Mouse (Mus musculus) ES-E14 (cell line): ENCODE measurements around the gene G430095P16Rik. TPM values are rescaled to one million over a fixed set of nuclear protein-coding genes. Genes with fewer than 3 reads are reported as not detected.

Experiments used
- DNase-seq: peaks from one replicate; pipeline ENCODE4 v3.0.0-alpha.2; 2013; ENCODE audit warnings: low read depth, low spot score
- H3K27ac ChIP-seq: 2 replicates; pipeline ENCODE4 v1.5.1; 2012; ENCODE audit warnings: low read depth, mild to moderate bottlenecking, low read length, moderate library complexity, mixed read lengths; ENCODE audit not compliant: poor library complexity, insufficient read depth, severe bottlenecking
- H3K36me3 ChIP-seq: 2 replicates; pipeline ENCODE4 v1.6.1; 2012; ENCODE audit warnings: mild to moderate bottlenecking, low read length, moderate library complexity, mixed read lengths; ENCODE audit not compliant: control insufficient read depth, poor library complexity, insufficient read depth, severe bottlenecking
- H3K4me1 ChIP-seq, 2 experiments: fragments of 150-350 bp in 1 of 2; sonication (generic) in 1 of 2; 2 replicates each; pipeline ENCODE4 v1.6.1; 2012; ENCODE audit warnings: low read length in 2 of 2, mild to moderate bottlenecking in 1 of 2, mixed read lengths in 1 of 2; ENCODE audit not compliant: control insufficient read depth in 2 of 2, insufficient read depth in 2 of 2, poor library complexity in 1 of 2
- H3K4me3 ChIP-seq, 2 experiments: fragments of 150-350 bp in 1 of 2; sonication (generic) in 1 of 2; 2 replicates each; pipeline ENCODE4 v1.5.1; 2012; ENCODE audit warnings: low read length in 2 of 2, low read depth in 1 of 2, mild to moderate bottlenecking in 1 of 2, mixed read lengths in 1 of 2; ENCODE audit not compliant: insufficient read depth in 1 of 2, poor library complexity in 1 of 2, severe bottlenecking in 1 of 2
- H3K9ac ChIP-seq: 2 replicates; pipeline ENCODE4 v1.6.1; 2012; ENCODE audit warnings: low read depth, mild to moderate bottlenecking, low read length, mixed read lengths; ENCODE audit not compliant: poor library complexity, insufficient read depth, severe bottlenecking
- H3K9me3 ChIP-seq: fragments of 150-350 bp; sonication (generic); 2 replicates; pipeline ENCODE4 v1.6.1; 2012; ENCODE audit warnings: low read depth, mild to moderate bottlenecking, low read length; ENCODE audit not compliant: control insufficient read depth, insufficient read depth
- CHD2 ChIP-seq: IDR thresholded peaks from 2 replicates; pipeline ENCODE4 v1.6.1; 2014; ENCODE audit warnings: mild to moderate bottlenecking, low read depth, low read length, inconsistent platforms
- HCFC1 ChIP-seq: IDR thresholded peaks from 2 replicates; pipeline ENCODE4 v1.6.1; 2012; ENCODE audit warnings: low read length, inconsistent platforms, borderline replicate concordance; ENCODE audit not compliant: insufficient read depth
- MAFK ChIP-seq: IDR thresholded peaks from 2 replicates; pipeline ENCODE4 v1.6.1; 2014; ENCODE audit warnings: mild to moderate bottlenecking, low read depth, low read length, inconsistent platforms; ENCODE audit not compliant: insufficient read depth
- ZC3H11A ChIP-seq: IDR thresholded peaks from 2 replicates; pipeline ENCODE4 v1.6.1; 2012; ENCODE audit warnings: low read depth, mild to moderate bottlenecking, inconsistent platforms, low read length, borderline replicate concordance
- ZNF384 ChIP-seq: IDR thresholded peaks from 2 replicates; pipeline ENCODE4 v1.6.1; 2012; ENCODE audit warnings: low read depth, low read length, inconsistent platforms
- in situ Hi-C, 2 experiments: fragments of 600-800 bp; cut with MboI; formaldehyde crosslinking; loops; one replicate each; pipeline ENCODE4 v1.15.1; 2025; ENCODE audit warnings: low sequenced_read_pairs in 2 of 2, inconsistent platforms in 1 of 2; ENCODE audit not compliant: unreplicated experiment in 2 of 2
- total RNA-seq: library from RNA; depleted of rRNA; stranded (reverse); fragments of 300-350 nt; gene quantifications from 2 replicates; pipeline ENCODE4 v1.2.3, GENCODE M21; 2012

Gene G430095P16Rik
- total RNA-seq, 1 experiment: 2.1 TPM

DNA sequence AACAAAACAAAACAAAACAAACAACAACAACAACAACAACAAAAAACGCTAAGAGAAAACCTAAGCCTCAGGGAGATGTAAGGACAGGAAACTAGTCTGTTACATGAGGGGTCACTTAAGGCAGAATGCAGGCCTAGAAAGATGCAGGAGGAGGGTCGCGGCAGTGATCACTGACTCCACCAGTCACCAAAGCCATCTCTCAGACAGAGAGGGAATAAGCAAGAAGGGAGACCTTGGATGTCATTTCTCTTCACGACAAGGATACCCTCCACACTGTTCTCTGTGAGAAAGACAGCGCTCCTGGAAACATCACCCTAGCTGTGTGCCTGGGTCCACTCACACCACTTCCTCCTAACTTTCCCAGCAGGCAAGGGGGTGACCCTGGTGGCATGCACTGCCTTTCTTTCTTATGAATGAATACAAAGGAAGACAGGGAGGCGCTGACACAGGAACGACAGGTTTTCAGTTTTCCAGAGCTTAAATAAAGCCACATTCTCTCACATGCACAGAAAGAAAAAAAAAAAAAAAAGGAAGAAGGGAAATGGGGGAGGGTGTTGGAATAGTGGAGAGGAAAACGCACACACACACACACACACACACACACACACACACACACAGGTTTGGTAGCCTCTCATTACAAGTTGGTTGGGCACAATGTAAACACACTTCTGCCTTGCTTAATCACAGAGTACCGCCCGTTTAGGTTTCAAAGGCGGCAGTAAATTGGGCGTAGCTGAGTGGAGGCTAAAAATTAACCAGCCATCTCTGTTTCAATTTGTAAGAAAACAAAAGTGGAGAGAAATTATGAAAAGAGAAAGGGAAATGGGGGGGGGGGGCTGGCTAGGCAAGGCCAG is 47.5 kb downstream of the G430095P16Rik start:
- Histone ChIP-seq H3K9ac (no peak overlapping the region), H3K4me3 (no peak overlapping the region), H3K4me1 (peaks cover under 1 to 3% of the 10 kb centered on the region in 2 experiments; a peak in 2 of 4 replicates)

GRCm38 (mm10) chr8:84771000-84771687 is 48.3 kb downstream of the G430095P16Rik start:
- no peaks in the 10 kb centered on the region for H3K36me3 ChIP-seq
- H3K9me3 ChIP-seq: no peaks in the 10 kb centered on the region
- no peak overlapping the region for H3K4me3 ChIP-seq
- H3K27ac ChIP-seq: no peak overlapping the region
- TF ChIP-seq HCFC1 (no peak), ZNF384 (no peak), ZC3H11A (no peak), CHD2 (no peak), MAFK (no peak)
- in situ Hi-C loops: loop anchor here in 1 of 2 experiments (10.0 kb wide), 1 partner anchor 66 kb away; the partner anchor contains the start of gene Lyl1
- peaks cover 2 to 3% of the 10 kb centered on the region in 2 experiments; a peak in 3 of 4 replicates for H3K4me1 ChIP-seq
- DNase-seq: no peak
- H3K9ac ChIP-seq: no peak overlapping the region

More for the DNA sequence above, 47.5 kb downstream of the G430095P16Rik start:
- in situ Hi-C loops: loop anchor here in 1 of 2 experiments (10.0 kb wide), 1 partner anchor 66 kb away; the partner anchor contains the start of gene Lyl1
- DNase-seq: no peak
- TF ChIP-seq ZNF384: no peak
- no peak for TF ChIP-seq MAFK
- no peak for TF ChIP-seq ZC3H11A
- TF ChIP-seq CHD2: no peak
- no peak for TF ChIP-seq HCFC1
- H3K9me3 ChIP-seq: no peaks in the 10 kb centered on the region
- no peak overlapping the region for H3K27ac ChIP-seq
- no peaks in the 10 kb centered on the region for H3K36me3 ChIP-seq

DNA sequence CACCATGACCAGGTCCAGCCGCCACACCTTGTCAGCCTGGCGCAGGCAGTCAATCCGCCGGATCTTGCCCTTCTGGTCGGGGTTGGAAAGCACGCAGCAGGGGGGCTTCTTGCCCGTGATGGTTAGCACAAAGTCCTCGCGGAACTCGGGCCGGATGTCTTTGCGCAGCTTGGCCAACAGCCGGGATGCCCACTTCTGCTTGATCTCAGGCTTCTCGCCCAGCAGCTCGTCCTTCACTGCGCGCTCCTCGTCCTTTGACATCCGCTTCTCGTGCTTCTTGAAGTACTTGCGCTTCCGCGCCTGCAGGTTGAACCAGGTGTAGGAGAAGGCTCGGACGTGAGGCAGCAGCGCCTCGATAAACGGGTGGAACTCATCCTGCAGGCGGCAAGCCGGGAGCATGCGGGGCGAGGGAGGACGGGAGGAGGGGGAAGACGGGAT is 49.2 kb downstream of the G430095P16Rik start:
- TF ChIP-seq CHD2 (no peak), ZNF384 (no peak), ZC3H11A (no peak), MAFK (no peak), HCFC1 (no peak)
- Histone ChIP-seq H3K36me3 (no peaks in the 10 kb centered on the region), H3K4me1 (peaks cover 2 to 7% of the 10 kb centered on the region in 2 experiments), H3K9ac (no peak overlapping the region), H3K4me3 (peak overlapping the region in 1 of 2 experiments; percentile 2; a peak in 1 of 4 replicates), H3K9me3 (no peaks in the 10 kb centered on the region), H3K27ac (no peak overlapping the region)
- in situ Hi-C loops: loop anchor here in 1 of 2 experiments (10.0 kb wide), 1 partner anchor 67 kb away; the partner anchor contains the start of gene Lyl1
- DNase-seq: no peak

GRCm38 (mm10) chr8:84772628-84773027 is 49.8 kb downstream of the G430095P16Rik start:
- peaks cover 2 to 8% of the 10 kb centered on the region in 2 experiments for H3K4me1 ChIP-seq

More at GRCm38 (mm10) chr8:84772628-84773027, 49.8 kb downstream of the G430095P16Rik start:
- Histone ChIP-seq H3K27ac (no peak overlapping the region), H3K9ac (no peak overlapping the region), H3K4me3 (no peak overlapping the region), H3K36me3 (no peaks in the 10 kb centered on the region), H3K9me3 (no peaks in the 10 kb centered on the region)
- TF ChIP-seq HCFC1 (no peak), ZNF384 (no peak), MAFK (no peak), ZC3H11A (no peak), CHD2 (no peak)
- in situ Hi-C loops: loop anchor here in 1 of 2 experiments (10.0 kb wide), 1 partner anchor 68 kb away; the partner anchor contains the start of gene Lyl1
- DNase-seq: no peak
